Mouse (Mus musculus) CH12.LX (cell line): Measurements from ENCODE around the gene Stk25.
A peak's percentile ranks its signal among the peaks of the same experiment; 100 is the strongest.

ENCODE experiments used
- CTCF ChIP-seq, 2 experiments: IDR thresholded peaks in 1 of 2; conservative IDR thresholded peaks in 1 of 2; 2 replicates each; pipeline ENCODE4 v1.5.1; 2011 to 2012; ENCODE audit warnings: low read depth in 2 of 2, low read length in 2 of 2, improper control_type of control experiment in 1 of 2, inconsistent platforms in 1 of 2, mild to moderate bottlenecking in 1 of 2, moderate library complexity in 1 of 2
- E2F4 ChIP-seq: IDR thresholded peaks from 2 replicates; pipeline ENCODE4 v1.6.1; 2011; ENCODE audit warnings: low read depth, low read length, improper control_type of control experiment; ENCODE audit not compliant: insufficient replicate concordance
- EP300 ChIP-seq: IDR thresholded peaks from 2 replicates; pipeline ENCODE4 v1.6.1; 2011; ENCODE audit warnings: low read length, improper control_type of control experiment
- GABPA ChIP-seq: IDR thresholded peaks from 2 replicates; pipeline ENCODE4 v1.6.1; 2012; ENCODE audit warnings: low read depth, low read length, improper control_type of control experiment, inconsistent platforms; ENCODE audit not compliant: insufficient replicate concordance
- MYC ChIP-seq: IDR thresholded peaks from 2 replicates; pipeline ENCODE4 v1.6.1; 2011; ENCODE audit warnings: low read depth, mild to moderate bottlenecking, improper control_type of control experiment, low read length
- POLR2A ChIP-seq: IDR thresholded peaks from 2 replicates; pipeline ENCODE4 v1.6.1; 2011; ENCODE audit warnings: low read depth, mild to moderate bottlenecking, improper control_type of control experiment, low read length

DNA sequence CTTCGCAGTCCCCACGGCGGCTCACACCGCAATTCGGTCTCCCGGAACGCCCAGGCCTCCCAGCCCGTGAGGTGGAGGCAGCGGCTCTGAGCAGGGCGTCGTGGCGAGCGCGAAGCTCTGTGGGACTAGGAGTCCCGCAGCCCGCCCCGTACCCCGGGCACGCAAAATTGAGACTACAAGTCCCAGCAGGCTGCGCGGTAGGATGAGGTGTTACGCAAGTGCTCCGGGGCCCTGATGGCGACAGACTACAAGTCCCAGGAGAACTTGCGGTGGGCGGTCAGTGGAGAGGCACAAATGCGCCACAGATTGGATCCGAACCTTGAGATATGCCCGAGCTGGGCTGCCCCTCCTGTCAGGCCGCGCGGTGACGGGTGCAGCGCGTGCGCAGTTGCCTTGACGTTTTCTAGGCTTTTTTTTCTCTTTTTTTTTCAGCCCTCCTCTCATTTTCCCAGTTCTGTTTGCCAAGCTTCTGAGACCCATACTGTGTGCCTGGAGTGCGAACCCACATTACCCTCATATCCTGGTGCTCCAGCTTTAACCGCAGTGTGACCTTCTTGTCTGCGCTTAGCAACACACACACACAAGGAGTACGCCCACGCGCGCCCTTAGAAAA, 22.8 kb downstream of the Stk25 start:
- peak; percentile 68 for TF ChIP-seq POLR2A
- TF ChIP-seq GABPA = peak; percentile 90; the same call in 1 of the 2 replicates
- TF ChIP-seq CTCF (conservative IDR thresholded peaks at IDR 0.05 in 1 of 2, IDR thresholded peaks at IDR 0.05 in 1 of 2; ENCODE audit: low read depth in 2 of 2, low read length in 2 of 2) = no peak
- TF ChIP-seq E2F4 = peak; percentile 79; the same call in 1 of the 2 replicates
- no peak for TF ChIP-seq EP300
- 0 out of 2 replicates have a peak, but pooled peaks have one; percentile 60 for TF ChIP-seq MYC
